Mouse (Mus musculus) thymus, postnatal 25 days (tissue): ENCODE measurements around the gene C1qtnf7.

Experiments used
- DNase-seq: peaks from one replicate; pipeline ENCODE4 v3.0.0; 2022

Gene C1qtnf7

DNA sequence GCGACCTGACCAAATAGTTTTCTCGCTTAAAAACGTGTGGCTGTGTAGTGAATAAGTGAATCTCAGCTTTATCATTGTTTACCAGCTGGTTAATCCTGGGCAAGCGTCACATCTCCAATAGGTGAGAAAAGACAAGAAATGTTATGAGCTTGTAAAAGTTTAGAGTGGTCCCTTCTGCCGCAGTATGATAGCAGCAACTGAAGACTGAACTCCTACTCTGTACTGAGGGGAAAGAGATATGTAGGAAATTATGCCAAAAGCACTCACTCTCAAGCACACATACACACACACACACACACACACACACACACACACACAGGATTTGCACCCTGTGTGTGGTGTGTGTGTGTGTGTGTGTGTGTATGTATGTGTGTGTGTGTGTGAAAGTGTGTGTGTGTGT is 26.2 kb downstream of the C1qtnf7 start:
- DNase-seq: no peak

DNA sequence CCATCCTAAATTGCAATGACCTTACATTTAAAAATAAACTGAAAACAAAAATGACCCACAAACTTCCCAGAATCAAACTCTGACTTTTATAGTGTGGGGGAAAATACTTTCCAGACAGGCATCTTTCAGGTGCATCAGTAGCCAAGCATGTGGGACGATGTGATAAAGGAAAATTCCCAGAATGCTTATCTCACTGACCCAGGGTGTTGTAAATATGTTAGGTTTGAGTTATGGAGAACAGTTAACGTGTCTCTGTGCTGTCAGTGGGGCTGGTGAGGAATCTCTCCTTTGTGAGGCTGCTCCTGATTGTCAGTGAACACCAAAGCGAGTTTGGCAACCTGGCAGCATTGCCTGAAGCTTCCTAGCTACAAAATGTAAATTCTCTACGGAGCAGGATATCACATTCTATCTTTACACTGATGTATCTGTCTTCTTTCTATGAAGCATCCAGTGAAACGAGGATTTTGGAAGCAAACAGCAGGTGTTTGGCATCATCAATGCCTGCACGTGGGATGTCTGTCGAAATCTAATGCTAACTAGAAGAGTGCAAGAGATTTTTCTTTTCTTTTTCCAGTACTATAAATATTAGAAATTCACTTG is 27.0 kb downstream of the C1qtnf7 start:
- DNase-seq: no peak

- no peak for DNase-seq
These were observed 34.6 kb downstream of the C1qtnf7 start for GRCm38 (mm10) chr5:43549951-43550350.

DNA sequence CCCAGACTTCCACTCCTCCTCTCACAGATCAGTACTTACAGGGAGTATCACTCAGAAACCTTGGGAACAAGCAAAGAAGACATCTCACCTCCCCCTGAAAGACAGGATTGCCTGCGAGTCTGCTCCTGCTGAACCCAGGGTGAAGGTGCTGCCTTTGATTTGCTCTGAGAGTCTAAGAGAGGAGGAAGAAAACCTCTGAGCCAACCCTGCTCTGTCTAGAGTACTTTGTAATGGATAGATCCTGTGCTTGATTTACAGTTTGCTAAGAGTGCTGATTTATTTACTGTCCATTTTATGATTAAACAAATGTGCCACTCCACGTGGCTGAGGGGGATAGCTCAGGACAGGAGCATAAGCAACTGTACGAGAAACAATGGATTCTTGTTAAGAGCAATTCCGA is 35.1 kb downstream of the C1qtnf7 start:
- DNase-seq: no peak

DNA sequence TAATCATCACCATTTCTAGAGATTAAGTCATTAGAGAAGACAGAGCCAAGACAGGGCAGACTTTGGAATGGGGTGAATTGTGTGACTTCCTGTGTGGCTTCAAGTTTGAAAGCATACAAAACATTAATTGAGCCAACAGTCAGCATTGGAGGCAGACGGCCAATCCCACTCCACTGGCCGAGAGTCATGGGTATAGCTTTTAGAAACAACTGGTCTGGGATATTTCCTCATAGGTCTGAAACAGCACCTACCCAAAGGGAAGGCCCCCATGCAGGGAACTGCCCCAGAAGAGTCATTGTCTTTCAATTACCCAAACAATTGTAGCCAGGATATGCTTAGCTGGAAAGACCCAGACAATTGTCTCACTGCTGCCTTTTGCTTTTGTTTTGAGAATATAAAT is 39.5 kb downstream of the C1qtnf7 start:
- DNase-seq: no peak

DNA sequence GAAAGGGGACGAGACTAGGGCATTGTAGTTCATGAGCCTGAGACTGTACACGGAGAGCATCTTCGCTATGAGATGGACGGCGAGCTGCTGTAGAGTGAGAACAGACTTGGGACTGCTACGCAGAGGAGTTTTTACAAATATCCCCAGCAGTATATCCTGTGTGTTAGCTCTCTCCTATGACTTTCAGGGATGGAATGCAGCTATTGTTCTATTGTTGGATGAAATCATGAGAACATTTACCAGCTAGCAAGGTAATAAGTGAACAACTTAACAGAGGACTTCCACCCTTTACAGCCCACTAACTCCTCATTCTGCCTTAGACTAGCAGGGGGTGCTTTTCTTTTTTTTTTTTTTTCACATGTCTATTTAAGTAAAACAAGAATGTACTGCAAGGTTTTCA is 40.1 kb downstream of the C1qtnf7 start:
- DNase-seq: no peak

GRCm38 (mm10) chr5:43557436-43557835 is 42.1 kb downstream of the C1qtnf7 start:
- DNase-seq: no peak

DNA sequence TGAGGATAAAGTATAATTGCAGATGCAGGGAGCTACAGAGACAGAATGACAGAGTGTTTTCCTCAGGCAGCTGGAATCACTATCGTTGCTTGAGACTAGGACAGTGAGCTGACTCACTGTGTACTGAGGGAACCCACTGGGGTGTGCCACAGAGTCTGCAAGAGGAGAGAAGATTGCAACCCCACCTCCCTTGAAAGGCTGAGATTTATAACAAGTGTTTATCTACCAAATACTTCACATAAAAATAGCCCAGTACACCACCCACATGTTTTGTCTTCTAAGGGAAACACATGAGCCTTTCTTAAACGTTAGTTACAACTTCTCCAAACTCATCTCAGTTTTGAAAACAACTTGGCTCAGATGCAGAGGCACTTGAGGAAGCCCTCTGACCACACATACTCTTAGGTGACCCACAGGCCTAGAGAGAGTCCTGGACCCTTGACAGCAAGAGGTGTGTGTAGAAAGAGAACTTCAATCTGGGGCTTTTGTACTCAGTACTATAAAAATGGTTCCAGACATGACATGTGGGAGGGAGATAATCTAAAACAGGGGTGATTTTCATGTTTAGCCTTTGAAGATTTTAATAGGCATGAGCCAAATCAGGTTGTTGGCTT is 46.4 kb downstream of the C1qtnf7 start:
- no peak for DNase-seq

DNA sequence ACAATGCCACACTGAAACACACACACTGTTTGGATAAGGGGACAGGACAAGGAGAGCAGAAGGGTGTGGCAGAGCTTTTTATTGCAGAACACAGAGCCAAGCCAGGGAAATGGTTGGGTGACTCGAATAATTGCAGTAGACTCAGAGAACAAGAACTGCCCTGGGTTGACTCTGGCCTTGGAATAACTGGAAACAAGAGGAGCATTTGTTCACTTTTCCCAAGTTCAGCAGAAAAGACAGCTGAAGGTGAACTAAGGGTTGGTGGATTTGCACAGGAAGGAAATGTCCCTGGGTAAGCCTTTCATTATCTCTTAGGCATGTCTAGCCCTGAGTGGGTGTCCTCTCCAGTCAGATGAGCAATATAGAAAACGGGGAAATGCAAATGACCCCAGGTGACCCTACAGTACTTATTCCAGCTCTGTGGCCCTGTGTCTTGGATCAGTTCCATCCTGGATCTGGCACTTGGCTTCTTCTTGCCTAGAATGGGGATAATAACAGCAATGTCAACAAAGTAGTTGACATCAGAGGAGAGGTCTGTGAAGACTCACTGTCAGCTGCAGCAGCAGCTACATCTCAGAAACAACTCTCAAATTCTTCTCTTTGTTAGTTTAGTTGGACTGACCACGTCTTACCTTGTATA is 54.5 kb downstream of the C1qtnf7 start:
- DNase-seq: no peak

- DNase-seq: no peak
These were observed 67.5 kb downstream of the C1qtnf7 start for GRCm38 (mm10) chr5:43582876-43583275.

GRCm38 (mm10) chr5:43583326-43584120 is 68.2 kb downstream of the C1qtnf7 start:
- DNase-seq: no peak

DNA sequence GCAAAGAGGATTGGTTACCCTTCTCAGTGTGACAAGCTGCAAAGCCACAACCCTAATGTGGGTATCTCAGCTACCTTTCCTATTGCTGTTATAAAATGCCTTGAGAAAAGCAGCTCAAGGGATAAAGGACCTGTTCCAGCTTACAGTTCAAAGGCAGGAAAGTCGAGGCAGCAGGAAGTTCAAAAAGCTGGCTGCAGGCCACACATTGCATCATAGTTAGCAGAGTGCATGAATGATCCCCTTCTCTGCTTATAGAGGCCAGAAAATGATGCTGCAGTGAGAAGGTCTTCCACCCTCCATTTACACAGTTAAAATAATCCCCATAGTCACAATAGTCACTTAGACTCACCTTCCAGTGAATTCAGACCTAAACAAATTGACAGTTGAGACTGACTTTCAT is 69.1 kb downstream of the C1qtnf7 start:
- DNase-seq: no peak

DNA sequence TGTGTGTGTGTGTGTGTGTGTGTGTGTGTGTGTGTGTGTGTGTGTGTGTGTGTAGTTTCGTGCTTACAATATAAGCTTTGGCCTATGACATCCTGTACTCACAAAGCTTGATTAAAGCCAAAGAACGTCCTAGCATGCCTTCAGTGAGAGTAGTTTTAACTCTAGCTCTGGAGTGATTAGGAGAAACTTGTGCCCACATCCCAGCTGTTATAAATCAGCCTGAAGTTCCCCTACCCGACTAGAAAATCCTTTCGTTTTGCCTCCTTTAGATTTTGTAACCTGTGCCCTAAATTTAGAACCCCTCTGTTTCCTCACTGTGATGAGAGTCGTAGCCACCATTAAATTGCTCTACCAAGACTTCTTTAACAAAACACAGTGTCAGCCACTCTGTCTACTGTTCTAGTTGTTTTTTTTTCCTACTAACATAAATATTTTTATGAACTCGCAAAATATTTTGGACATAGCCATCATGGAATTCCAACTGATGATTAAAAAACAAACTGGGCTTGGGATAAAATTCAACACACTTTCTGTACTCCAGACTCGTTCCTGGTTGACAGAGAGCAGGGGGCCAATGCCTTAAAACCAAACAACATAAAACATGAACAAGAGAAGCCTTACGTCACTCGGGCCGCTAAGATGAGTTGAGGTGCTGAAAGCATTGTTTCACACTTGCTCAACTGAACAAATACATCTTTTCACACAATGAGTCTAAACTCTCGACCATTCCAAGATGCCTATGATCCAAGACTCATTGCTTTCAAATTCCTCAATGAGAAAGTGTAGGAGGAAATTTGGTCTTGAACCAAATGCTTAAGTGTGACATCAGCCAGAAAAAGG is 70.3 kb downstream of the C1qtnf7 start:
- DNase-seq: no peak

DNA sequence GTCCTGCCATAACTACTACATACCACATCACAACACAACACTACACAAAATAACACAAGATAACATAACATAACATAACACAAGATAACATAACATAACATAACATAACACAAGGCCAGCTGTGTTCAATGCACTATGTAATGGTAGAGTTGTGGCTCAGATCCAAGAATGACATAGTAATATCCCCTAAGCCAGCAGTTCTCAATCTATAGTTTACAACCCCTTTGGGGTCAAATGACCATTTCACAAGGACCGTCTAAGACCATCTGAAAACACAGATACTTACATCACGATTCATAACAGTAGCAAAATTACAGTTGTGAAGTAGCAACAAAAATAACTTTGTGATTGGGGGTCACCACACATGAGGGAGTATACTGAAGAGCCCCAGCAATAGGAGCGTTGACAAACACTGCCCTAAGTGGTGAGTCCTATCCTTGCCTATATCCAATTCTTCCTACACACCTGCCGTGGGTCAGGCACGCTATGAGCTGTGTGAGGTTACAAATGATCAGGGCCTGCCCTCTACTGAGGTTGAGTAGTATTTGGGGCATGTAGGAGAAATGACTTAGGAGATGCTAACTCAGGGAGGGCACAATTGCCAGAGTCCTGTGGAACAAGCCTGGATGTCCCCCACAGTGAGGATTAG is 73.6 kb downstream of the C1qtnf7 start:
- no peak for DNase-seq

DNA sequence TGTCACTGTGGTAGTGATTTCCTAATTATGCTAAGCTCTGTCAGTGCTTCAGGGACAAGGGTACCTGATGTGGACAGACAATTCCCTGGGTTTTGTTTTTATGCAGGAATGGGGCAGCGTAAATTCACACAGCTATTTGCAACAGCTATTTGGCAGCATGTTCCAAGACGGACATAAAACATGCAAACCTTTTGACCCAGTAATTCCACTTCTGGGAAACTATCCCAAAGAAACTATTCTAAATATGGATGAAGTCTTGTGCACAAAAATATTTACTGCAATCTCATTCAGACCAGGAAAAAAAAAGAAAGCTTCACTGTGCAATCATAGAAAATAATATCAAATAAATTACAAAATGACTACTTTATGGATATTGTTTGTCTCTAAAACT is 74.1 kb downstream of the C1qtnf7 start:
- no peak for DNase-seq

DNA sequence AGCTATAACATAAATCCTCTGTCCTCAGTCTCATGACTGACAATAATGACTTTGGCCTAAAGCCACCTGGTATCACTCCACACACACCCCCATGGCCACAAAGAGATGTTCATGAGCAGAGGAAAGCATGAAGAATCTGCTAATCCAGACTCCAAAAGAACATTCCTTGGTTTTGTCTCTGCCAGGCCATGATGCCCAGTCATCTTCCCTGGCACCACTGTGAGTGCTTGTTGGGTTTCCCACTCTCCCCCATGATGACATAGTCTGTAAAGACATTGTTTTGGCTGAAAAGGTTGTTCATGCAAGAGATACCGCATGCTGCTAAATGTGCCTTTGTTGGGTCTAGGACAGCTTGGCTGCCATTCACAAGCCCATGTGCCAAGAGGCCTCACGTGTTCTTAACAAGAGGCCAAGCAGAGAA is 75.0 kb downstream of the C1qtnf7 start:
- DNase-seq: no peak

DNA sequence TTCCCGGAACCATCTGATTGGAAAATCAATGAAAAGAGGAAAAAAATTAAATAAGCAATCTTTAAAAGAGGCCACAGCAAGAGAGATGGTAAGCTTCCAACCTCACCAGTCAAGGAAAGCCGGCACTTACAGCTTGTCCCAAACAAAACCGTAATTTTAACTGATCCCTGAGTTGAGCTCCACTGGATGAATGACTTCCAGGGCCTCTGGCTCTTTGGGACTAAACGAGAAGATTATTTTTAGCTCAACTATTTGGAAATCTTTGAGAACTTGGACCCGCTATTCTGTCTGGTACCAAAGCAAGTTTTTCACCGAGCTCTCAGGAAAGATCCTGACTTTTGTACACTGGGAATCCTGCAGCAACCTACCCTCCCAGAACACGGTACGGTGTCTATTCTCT is 86.3 kb downstream of the C1qtnf7 start:
- DNase-seq: no peak

GRCm38 (mm10) chr5:43602518-43602917 is 87.2 kb downstream of the C1qtnf7 start:
- DNase-seq: no peak

GRCm38 (mm10) chr5:43603559-43603958 is 88.2 kb downstream of the C1qtnf7 start:
- no peak for DNase-seq

DNA sequence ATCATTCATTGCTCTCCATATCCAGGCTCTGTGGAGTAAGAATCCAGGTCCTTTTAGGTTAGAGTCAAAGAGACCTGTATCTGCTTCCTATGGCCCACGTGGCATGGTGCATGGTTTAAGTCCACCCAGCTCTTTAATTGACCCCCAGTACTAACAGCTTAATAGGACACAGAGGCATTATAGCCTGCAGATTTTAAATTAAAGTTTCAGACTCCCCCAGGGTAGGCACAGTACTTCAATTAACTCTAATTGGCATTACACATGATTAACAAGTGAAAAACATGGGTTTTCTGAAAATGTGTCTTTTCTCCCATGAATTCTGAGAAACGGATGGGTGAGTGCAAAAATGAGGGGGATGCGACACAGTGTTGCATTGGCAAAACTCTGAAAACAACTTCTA is 92.7 kb downstream of the C1qtnf7 start:
- no peak for DNase-seq

GRCm38 (mm10) chr5:43609760-43610159 is 94.4 kb downstream of the C1qtnf7 start:
- DNase-seq: no peak

DNA sequence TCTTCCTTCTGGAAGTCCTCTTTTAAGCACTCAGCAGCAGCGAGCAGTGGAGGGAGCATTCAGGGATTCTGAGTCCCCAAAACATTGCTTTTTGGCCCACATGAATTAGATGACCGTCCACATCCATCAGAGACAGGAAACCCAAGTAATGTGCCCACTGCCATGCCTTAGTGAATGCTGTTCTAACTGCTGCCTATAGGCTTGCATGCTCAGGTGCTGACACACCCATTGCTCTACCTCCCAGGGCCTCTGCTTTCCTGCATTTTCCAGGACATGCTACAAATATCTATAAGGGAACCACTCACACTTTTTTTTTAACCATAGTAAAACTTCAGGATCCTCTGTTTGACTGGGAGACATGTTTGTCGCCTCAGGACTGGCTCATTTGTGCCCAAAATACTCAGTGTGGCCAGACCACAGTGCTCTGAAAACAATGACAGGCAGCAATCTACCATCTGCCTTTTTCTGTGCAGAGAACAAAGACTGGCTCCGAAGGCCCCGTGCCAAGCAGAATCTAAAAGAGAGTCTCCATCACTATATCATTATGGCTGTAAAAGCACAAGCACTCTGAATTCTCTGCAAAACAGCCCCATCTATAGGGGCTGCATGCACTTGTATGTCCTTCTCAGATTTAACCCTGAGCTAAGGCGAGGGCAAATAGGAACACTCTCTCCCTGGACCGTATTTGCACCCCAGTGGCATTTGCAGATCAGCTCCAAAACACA is 106.4 kb downstream of the C1qtnf7 start:
- DNase-seq: no peak
